Mouse (Mus musculus) heart, adult 9 months (tissue): ENCODE results near the gene 4933415A04Rik.
A peak's percentile ranks its signal among the peaks of the same experiment; 100 is the strongest.

Source experiments
- DNase-seq, 2 experiments: peaks; one replicate each; pipeline ENCODE4 v3.0.0; 2022; ENCODE audit warnings: low spot score in 2 of 2

The 4933415A04Rik gene

GRCm38 (mm10) chr11:43575061-43575375, 11.8 kb upstream of the 4933415A04Rik start:
- no peak for DNase-seq

GRCm38 (mm10) chr11:43575376-43576151, 11.3 kb upstream of the 4933415A04Rik start:
- no peak for DNase-seq

GRCm38 (mm10) chr11:43577713-43578478, 8.9 kb upstream of the 4933415A04Rik start:
- no peak for DNase-seq

GRCm38 (mm10) chr11:43585211-43586005, 1.4 kb upstream of the 4933415A04Rik start:
- DNase-seq: no peak

- DNase-seq: no peak
Observed at GRCm38 (mm10) chr11:43589530-43590072, 2.8 kb downstream of the 4933415A04Rik start.

GRCm38 (mm10) chr11:43601440-43601839, 14.6 kb downstream of the 4933415A04Rik start, which contains the start of gene Fabp6:
TSS of gene Fabp6 (minus strand) at chr11:43601540.
- DNase-seq: no peak

- no peak for DNase-seq
Observed at GRCm38 (mm10) chr11:43604207-43604606, 17.4 kb downstream of the 4933415A04Rik start.

- DNase-seq: no peak
Observed at GRCm38 (mm10) chr11:43604891-43605290, 18.1 kb downstream of the 4933415A04Rik start.

GRCm38 (mm10) chr11:43605859-43606258, 19.0 kb downstream of the 4933415A04Rik start:
- no peak for DNase-seq

- DNase-seq: no peak
Observed at GRCm38 (mm10) chr11:43608440-43608839, 21.6 kb downstream of the 4933415A04Rik start.

- DNase-seq: no peak
Observed at GRCm38 (mm10) chr11:43610006-43610661, 23.3 kb downstream of the 4933415A04Rik start.

GRCm38 (mm10) chr11:43610662-43611033, 23.8 kb downstream of the 4933415A04Rik start:
- no peak for DNase-seq

- peak; percentile 54 to 73 for DNase-seq
Observed at GRCm38 (mm10) chr11:43612834-43613488, 26.1 kb downstream of the 4933415A04Rik start.

GRCm38 (mm10) chr11:43617924-43618323, 31.1 kb downstream of the 4933415A04Rik start:
- DNase-seq: peak; percentile 62

- DNase-seq: peak in 1 of 2 experiments; percentile 42
Observed at GRCm38 (mm10) chr11:43618403-43618802, 31.6 kb downstream of the 4933415A04Rik start.

GRCm38 (mm10) chr11:43621769-43622168, 34.9 kb downstream of the 4933415A04Rik start:
- no peak for DNase-seq

- no peak for DNase-seq
Observed at GRCm38 (mm10) chr11:43624341-43624740, 37.5 kb downstream of the 4933415A04Rik start.

- peak; percentile 23 to 35 for DNase-seq
Observed at GRCm38 (mm10) chr11:43626300-43626926, 39.6 kb downstream of the 4933415A04Rik start.

GRCm38 (mm10) chr11:43626927-43627645, 40.2 kb downstream of the 4933415A04Rik start:
- DNase-seq: no peak

GRCm38 (mm10) chr11:43631645-43632044, 44.8 kb downstream of the 4933415A04Rik start:
- DNase-seq: no peak
